Mouse (Mus musculus) midbrain, embryonic 12.5 days (tissue): ENCODE data around the gene Clec10a. TPM values are rescaled to one million over a fixed set of nuclear protein-coding genes. Genes with fewer than 3 reads are reported as not detected.

Experiments used
- ATAC-seq: fragments of 200-750 bp; cut with Nextera tagmentation; 2 replicates; pipeline ENCODE4 v1.8.0; 2017; ENCODE audit warnings: low read depth, moderate TSS enrichment, moderate library complexity; ENCODE audit not compliant: low FRiP score
- H3K27ac ChIP-seq: fragments of 300-500 bp; sonication (generic); replicated peaks from 2 replicates; pipeline ENCODE4 v1.5.1; 2016; ENCODE audit warnings: mild to moderate bottlenecking
- H3K27me3 ChIP-seq: fragments of 300-500 bp; sonication (generic); 2 replicates; pipeline ENCODE4 v1.6.1; 2016; ENCODE audit warnings: mild to moderate bottlenecking
- H3K36me3 ChIP-seq: fragments of 300-500 bp; sonication (generic); 2 replicates; pipeline ENCODE4 v1.6.1; 2016
- H3K4me1 ChIP-seq: fragments of 300-500 bp; sonication (generic); 2 replicates; pipeline ENCODE4 v1.6.1; 2016
- H3K4me2 ChIP-seq: fragments of 300-500 bp; sonication (generic); replicated peaks from 2 replicates; pipeline ENCODE4 v1.6.1; 2016; ENCODE audit warnings: mild to moderate bottlenecking, moderate library complexity
- H3K4me3 ChIP-seq: fragments of 300-500 bp; sonication (generic); 2 replicates; pipeline ENCODE4 v1.5.1; 2016; ENCODE audit warnings: mild to moderate bottlenecking
- H3K9ac ChIP-seq: fragments of 300-500 bp; sonication (generic); replicated peaks from 2 replicates; pipeline ENCODE4 v1.6.1; 2016; ENCODE audit warnings: mild to moderate bottlenecking, moderate library complexity
- H3K9me3 ChIP-seq: fragments of 300-500 bp; sonication (generic); 2 replicates; pipeline ENCODE4 v1.6.1; 2016; ENCODE audit warnings: mild to moderate bottlenecking
- WGBS: fragments of 180-500 bp; shearing (Covaris S2); methylation state at CpG from one replicate; pipeline ENCODE4 v1.1.7; 2016; 5-methylcytosine and 5-hydroxymethylcytosine counted together
- polyA plus RNA-seq: library from polyadenylated mRNA; unstranded; fragments of >200 nt; fragmentation: Nextera tagmentation; extraction: Ambion mirVana; gene quantifications from 2 replicates; pipeline ENCODE4 v1.2.1, GENCODE M21; 2016

Clec10a gene
- polyA plus RNA-seq, 1 experiment from 2014 or later, result 1.3 TPM

- Histone ChIP-seq H3K9ac (no peak overlapping the region), H3K9me3 (no peaks in the 10 kb centered on the region), H3K27ac (no peak overlapping the region), H3K4me2 (no peak overlapping the region), H3K4me1 (no peaks in the 10 kb centered on the region), H3K4me3 (no peak overlapping the region), H3K36me3 (no peaks in the 10 kb centered on the region), H3K27me3 (no peaks in the 10 kb centered on the region)
- 91% methylated on average over 28 of the region's 28 CpGs for WGBS
- no peak for ATAC-seq
These were observed 33.5 kb downstream of the Clec10a start for GRCm38 (mm10) chr11:70189319-70190134.

GRCm38 (mm10) chr11:70191188-70191587 lies 35.2 kb downstream of the Clec10a start:
- H3K27ac ChIP-seq, result no peak overlapping the region

GRCm38 (mm10) chr11:70192157-70192556 lies 36.2 kb downstream of the Clec10a start:
- Histone ChIP-seq H3K4me2 (no peak overlapping the region), H3K36me3 (no peaks in the 10 kb centered on the region), H3K9me3 (no peaks in the 10 kb centered on the region), H3K4me3 (no peak overlapping the region), H3K9ac (no peak overlapping the region), H3K27me3 (no peaks in the 10 kb centered on the region), H3K4me1 (no peaks in the 10 kb centered on the region), H3K27ac (no peak overlapping the region)
- ATAC-seq, result no peak
- WGBS, result 78% methylated on average over 4 of the region's 4 CpGs

More at GRCm38 (mm10) chr11:70191188-70191587, 35.2 kb downstream of the Clec10a start:
- 83% methylated on average over 6 of the region's 6 CpGs for WGBS
- Histone ChIP-seq H3K9ac (no peak overlapping the region), H3K9me3 (no peaks in the 10 kb centered on the region), H3K4me1 (no peaks in the 10 kb centered on the region), H3K4me2 (no peak overlapping the region), H3K4me3 (no peak overlapping the region), H3K36me3 (no peaks in the 10 kb centered on the region), H3K27me3 (no peaks in the 10 kb centered on the region)
- ATAC-seq, result no peak

GRCm38 (mm10) chr11:70193354-70194285 lies 37.6 kb downstream of the Clec10a start:
- WGBS, result 67% methylated on average over 11 of the region's 11 CpGs
- H3K36me3 ChIP-seq, result no peaks in the 10 kb centered on the region
- ATAC-seq, result no peak
- no peaks in the 10 kb centered on the region for H3K4me1 ChIP-seq
- no peaks in the 10 kb centered on the region for H3K27me3 ChIP-seq
- H3K9ac ChIP-seq, result no peak overlapping the region
- no peaks in the 10 kb centered on the region for H3K9me3 ChIP-seq
- H3K27ac ChIP-seq, result no peak overlapping the region
- no peak overlapping the region for H3K4me2 ChIP-seq
- H3K4me3 ChIP-seq, result no peak overlapping the region

DNA sequence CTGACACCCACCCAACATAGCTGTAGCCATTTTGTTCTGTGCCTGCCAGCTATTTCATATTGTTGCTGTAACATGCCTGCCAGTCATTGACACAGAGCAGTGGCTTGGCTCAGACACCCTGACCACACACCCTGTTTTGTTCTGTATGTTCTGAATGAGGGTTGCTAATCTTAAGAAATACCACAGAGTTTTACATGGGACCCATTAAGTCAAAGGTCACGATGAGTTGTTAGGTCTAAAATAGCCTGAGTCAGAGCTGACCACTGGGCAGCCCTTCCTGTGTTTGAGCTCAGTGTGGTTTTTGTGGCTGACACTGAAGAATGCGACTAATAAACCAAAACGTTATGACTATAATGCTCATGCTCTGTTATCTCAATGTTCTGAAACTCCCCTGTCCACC lies 42.3 kb downstream of the Clec10a start:
- Histone ChIP-seq H3K9me3 (no peaks in the 10 kb centered on the region), H3K27ac (no peak overlapping the region), H3K4me3 (no peak overlapping the region), H3K9ac (no peak overlapping the region), H3K4me2 (no peak overlapping the region), H3K4me1 (no peaks in the 10 kb centered on the region), H3K27me3 (no peaks in the 10 kb centered on the region), H3K36me3 (no peaks in the 10 kb centered on the region)
- ATAC-seq, result no peak
- 91% methylated on average over 3 of the region's 3 CpGs for WGBS

DNA sequence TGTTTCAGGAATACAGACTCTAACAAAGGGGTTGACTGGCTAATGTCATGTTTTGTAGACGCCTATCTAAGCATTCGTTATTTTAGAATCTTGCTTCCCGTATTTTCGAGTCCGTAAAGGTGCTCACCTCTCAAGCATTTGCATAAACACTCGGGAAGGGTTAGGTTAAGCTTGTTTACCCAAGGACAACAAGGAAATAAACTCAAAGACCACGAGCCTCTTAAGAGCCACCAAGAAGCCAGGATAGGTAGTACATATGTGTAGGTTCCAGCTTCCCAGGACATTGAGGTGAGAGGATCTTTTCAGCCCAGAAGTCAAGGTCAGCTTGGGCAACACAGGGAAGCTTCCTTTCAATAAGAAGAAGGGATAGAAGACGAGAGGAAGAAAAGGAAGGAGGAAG lies 43.1 kb downstream of the Clec10a start:
- no peak overlapping the region for H3K27ac ChIP-seq
- no peaks in the 10 kb centered on the region for H3K36me3 ChIP-seq
- no peaks in the 10 kb centered on the region for H3K4me1 ChIP-seq
- no peak overlapping the region for H3K4me3 ChIP-seq
- H3K9ac ChIP-seq, result no peak overlapping the region
- no peak overlapping the region for H3K4me2 ChIP-seq
- H3K9me3 ChIP-seq, result no peaks in the 10 kb centered on the region
- H3K27me3 ChIP-seq, result no peaks in the 10 kb centered on the region
- WGBS, result 85% methylated on average over 8 of the region's 8 CpGs
- no peak for ATAC-seq

DNA sequence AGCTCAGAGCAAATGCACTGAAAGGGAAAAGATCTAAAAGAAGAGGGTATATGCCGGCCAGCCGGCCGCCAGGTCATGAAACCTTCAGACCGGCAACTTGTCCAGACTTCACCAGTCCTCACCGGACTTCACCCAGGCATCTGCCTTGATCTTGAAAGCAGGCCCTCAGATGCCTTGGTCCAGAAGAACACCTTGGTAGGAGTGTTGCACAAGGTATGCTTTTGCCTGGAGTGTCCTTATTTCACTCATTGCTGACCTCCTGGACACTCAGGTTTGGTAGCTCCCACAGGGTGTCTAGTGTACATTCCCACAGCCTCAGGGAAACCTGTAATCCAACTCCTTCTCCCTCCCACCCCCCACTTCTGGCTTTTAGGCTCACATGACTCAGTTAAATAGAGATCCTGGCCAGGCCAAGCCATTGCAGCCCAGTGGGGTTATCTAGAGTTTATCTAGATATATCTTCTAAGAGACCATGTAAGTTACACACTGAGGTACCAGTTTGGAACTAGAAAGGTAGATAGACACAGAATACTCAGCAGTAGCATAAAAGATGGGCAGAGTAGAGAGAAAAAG lies 44.1 kb downstream of the Clec10a start:
- Histone ChIP-seq H3K9ac (no peak overlapping the region), H3K4me1 (no peaks in the 10 kb centered on the region), H3K27ac (no peak overlapping the region), H3K36me3 (no peaks in the 10 kb centered on the region), H3K4me2 (no peak overlapping the region), H3K4me3 (no peak overlapping the region), H3K9me3 (no peaks in the 10 kb centered on the region), H3K27me3 (no peaks in the 10 kb centered on the region)
- ATAC-seq, result no peak
- 88% methylated on average over 5 of the region's 5 CpGs for WGBS

DNA sequence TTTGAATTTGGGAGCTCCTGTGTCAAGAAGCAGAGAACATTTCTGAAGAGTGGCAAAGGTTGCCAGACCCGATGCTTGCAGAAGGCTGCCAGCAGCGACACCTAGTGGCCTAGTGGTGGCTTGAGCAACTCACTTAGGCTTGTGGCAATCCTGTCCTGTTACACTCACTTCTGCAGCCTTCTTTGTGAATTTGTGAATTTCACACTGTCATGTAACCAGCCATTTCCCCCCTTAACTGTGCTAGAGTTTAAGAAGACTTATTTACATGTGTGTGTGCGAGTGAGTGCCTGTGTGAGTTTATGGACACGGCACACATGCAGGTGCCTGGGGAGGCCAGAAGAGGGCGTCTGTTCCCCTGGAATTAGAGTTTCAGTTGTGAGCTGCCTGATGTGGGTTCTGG lies 45.7 kb downstream of the Clec10a start:
- Histone ChIP-seq H3K27ac (no peak overlapping the region), H3K36me3 (no peaks in the 10 kb centered on the region), H3K9ac (no peak overlapping the region), H3K4me2 (no peak overlapping the region), H3K4me3 (no peak overlapping the region), H3K9me3 (no peaks in the 10 kb centered on the region), H3K27me3 (0 out of 2 replicates have a peak, but pooled peaks cover 5% of the 10 kb centered on the region), H3K4me1 (no peaks in the 10 kb centered on the region)
- 36% methylated on average over 5 of the region's 5 CpGs for WGBS
- ATAC-seq, result no peak

DNA sequence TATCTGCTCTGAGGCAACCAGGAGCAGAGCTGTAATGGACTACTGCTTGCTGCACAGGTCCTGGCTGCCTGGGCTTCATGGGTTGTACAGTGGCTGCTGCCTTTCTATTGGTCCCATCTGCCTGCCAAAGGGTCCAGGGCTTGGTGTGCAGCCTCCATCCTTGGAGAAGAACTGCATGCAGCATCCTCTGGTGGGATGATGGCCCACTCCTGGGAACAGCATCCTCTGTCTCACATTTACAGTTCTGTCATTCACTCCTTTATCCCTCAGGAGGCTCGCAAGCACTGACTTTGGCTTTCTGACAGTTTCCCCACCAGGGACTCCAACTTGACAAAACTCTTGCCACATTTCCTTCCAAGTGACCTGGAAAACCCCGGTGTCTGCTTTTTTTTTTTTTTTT lies 50.8 kb downstream of the Clec10a start:
- no peak overlapping the region for H3K4me3 ChIP-seq
- H3K9me3 ChIP-seq, result no peaks in the 10 kb centered on the region
- no peak for ATAC-seq
- no peak overlapping the region for H3K27ac ChIP-seq
- peaks cover 13% of the 10 kb centered on the region for H3K27me3 ChIP-seq
- H3K9ac ChIP-seq, result no peak overlapping the region
- no peaks in the 10 kb centered on the region for H3K36me3 ChIP-seq
- no peaks in the 10 kb centered on the region for H3K4me1 ChIP-seq
- no peak overlapping the region for H3K4me2 ChIP-seq
- 83% methylated on average over 2 of the region's 2 CpGs for WGBS

GRCm38 (mm10) chr11:70207283-70207682 lies 51.3 kb downstream of the Clec10a start:
- 87% methylated on average over 7 of the region's 7 CpGs for WGBS

DNA sequence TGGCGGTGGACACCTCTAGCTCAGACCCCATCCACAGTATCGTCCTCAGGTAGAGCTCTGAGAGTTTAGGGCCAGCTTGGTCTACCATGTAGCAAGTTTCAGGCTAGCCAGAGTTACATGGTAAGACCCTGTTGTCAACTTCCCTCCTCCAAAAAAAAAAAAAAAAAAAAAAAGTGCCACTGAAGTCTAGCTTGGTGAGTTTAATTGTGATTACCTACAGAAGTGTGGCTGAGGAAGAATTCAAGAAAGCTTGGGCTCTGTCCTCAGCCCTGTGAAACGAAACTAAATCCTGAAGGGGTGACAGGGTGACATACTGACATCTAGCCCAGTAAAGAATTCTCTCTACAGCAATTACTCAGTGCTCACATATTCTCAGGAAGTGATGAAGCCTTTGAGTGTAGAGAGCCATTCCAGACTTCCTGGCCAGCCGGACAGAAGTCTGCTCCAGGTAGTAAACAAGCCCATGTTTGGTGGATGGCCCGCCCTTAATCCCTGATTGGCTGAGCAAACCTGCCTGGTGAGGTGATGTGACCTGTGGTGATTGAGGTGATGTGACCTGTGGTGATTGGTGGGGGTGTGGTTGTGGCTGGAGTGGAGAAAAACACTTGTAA lies 52.9 kb downstream of the Clec10a start:
- H3K36me3 ChIP-seq, result no peaks in the 10 kb centered on the region
- H3K4me2 ChIP-seq, result no peak overlapping the region
- H3K9ac ChIP-seq, result no peak overlapping the region
- peaks cover 11% of the 10 kb centered on the region; the same call in 1 of the 2 replicates for H3K4me1 ChIP-seq
- H3K4me3 ChIP-seq, result no peak overlapping the region
- H3K27me3 ChIP-seq, result peaks cover 33% of the 10 kb centered on the region
- 77% methylated on average over 5 of the region's 5 CpGs for WGBS
- no peak for ATAC-seq
- no peak overlapping the region for H3K27ac ChIP-seq
- no peaks in the 10 kb centered on the region for H3K9me3 ChIP-seq

More at GRCm38 (mm10) chr11:70207283-70207682, 51.3 kb downstream of the Clec10a start:
- peaks cover 17% of the 10 kb centered on the region for H3K27me3 ChIP-seq
- H3K4me2 ChIP-seq, result no peak overlapping the region
- no peak overlapping the region for H3K9ac ChIP-seq
- no peaks in the 10 kb centered on the region for H3K36me3 ChIP-seq
- H3K4me3 ChIP-seq, result no peak overlapping the region
- H3K27ac ChIP-seq, result no peak overlapping the region
- ATAC-seq, result no peak
- H3K9me3 ChIP-seq, result no peaks in the 10 kb centered on the region
- H3K4me1 ChIP-seq, result no peaks in the 10 kb centered on the region
